Mouse (Mus musculus): ENCODE results near the gene Rrm1.
A peak's percentile ranks its signal among the peaks of the same experiment; 100 is the strongest.
"Not testable (repeated sequence)": the region's sequence is repeated elsewhere in the genome, so short reads cannot be mapped to it uniquely, and the experiment has no call there.

Rrm1 gene

DNA sequence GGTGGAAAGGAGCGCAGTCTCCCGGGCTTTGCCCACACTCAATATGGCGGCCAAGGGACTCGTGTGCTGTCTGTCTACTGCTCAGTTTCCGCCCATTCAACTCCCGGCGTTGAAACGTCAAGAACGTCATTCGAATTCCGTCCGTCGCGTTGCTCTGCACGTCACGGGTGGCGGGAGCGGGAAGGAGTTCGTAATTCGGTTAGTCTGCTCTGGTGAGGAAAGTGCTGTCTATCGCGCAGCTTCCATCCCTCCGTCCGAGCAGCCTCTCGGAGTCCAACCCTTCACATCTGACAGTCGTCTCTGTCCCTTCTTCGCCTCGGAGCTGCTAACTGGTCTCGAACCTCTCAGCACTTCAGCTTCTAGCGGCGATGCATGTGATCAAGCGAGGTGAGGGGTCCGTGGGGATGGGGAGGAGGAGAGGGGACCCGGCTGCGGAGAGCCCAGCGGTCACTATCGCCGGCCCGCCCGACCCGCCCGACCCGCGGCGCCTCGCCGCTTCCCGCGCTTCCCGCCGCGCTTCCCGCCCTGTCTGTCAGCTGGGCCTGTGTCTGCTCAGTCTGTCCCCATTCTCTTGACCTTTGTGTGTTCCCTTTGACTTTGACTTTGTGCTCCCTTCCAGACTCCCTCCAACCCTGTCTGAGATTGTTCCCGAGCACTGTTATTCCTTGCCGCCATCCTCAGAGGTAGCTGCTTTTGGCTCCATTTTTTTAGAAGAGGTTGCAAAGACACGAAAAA lies at the start of gene Rrm1:
Gene Rrm1 (plus strand): TSS at position 39 of the 735 bp plus-strand sequence.
- peak; percentile 95 to 97 for DNase-seq

DNA sequence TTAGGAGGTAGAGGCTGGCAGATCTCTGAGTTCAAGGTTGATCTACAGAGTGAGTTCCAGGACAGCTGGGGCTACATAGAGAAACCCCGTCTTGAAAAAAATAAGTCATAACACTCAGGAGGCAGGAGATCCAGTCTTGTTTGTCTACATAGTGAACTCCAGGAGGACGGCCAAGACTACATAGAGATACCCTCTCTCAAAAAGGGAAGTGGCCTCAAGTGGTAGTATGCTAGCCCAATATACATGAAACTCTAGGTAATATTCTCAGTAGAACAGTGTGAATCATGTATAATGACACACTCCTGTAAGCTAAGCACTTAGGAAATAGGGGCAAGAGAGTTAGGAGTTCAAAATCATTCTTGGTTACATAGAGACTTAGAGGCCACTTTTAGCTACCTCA lies 47.6 kb upstream of the Rrm1 start:
- DNase-seq = no peak

DNA sequence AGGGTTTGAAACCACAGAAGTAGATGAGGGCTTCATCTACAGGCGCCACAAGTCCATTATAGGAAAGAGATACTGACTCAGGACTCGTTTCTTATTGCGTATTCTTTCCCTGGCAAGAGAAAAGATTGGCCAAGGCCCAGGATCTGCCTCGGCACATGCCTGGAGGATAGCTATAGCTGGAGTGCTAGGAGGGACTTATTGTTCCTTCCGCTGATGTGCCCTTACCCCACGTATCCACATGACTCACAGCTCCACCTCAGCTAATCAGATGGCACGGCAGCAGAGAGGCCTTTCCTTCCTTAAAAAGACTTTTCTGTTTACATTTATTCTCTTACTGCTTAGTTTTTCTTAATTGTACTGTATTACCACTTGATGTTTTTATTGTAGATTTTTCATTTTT lies 45.6 kb upstream of the Rrm1 start:
- peak in 1 of 2 experiments; percentile 13 for DNase-seq

DNA sequence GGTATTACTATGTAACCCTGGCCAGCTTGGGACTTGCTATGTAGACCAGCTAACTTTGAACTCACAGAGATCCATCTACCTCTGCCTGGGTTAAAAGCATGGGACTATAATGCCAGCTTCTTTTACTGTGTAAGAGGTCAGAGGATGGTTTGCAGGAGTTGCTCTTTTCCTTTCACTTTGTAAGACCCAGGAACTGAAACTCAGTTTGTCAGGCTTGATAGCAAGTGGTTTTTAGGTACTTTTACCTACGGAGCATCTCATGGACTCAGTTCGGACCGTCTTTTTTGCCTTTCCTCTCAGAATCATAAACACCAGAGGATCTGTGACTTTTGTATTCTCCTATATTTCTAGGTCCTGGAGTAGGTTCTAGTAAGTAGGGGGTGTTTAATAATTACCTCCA lies 45.2 kb upstream of the Rrm1 start:
- no peak for DNase-seq

DNA sequence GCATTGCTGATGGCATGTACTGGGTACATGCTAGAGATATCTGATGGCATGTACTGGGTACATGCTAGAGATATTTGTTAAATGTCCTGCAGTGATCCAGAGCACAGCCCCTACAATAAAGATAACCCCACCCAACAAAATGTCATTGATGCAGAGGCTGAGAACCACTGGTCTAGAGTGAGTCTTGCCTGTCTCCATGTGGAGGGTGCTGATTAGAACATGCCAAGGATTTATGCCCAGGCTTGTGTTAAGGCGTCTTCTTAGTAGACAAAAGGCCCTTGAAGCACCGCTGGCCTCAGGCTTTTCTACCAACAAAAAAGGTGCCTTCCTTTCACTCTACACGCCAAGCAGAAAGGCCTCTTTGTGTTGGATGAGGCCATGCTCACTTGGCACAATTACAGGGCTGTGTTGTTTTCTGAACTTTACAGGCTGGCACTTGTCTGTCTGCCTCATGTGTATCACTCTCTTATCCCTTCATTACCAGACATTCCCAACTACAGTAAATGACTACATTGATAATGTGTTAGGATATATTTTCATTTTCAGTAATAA lies 42.2 kb upstream of the Rrm1 start:
- no peak for DNase-seq

DNA sequence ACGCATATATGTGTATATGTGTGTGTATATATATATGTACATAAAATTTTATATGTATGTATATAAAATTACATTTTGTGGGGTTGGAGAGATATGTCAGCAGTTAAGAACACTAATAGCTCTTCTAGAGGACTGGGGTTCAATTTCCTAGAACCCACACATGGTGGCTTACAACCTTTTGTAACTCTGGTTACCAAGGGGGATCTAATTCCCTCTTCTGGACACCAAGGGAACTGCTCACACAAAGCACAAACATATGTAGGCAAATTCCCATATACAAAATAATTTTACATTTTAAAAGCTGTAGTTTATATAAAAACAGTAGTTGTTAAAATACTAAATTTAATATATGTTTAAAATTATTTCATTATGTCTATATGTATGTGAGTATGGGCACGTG lies 37.4 kb upstream of the Rrm1 start:
- no peak for DNase-seq

DNA sequence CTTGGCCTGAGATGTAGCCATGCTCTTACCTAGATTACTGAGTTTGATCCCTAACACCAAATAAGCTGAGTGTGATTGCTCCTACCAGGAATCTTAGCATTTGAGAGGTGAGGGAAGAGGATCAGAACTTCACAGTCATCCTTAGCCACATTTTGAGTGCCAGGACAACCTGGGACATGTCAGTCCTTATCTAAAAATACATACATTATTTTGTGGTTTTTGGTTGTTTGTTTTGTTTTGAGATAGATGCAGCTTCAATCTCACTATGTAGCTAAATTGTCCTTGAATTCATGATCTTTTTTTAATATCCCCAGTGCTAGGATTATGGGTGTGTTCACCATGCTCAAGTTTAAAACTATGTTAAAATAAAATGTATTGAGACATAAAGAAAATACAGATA lies 34.1 kb upstream of the Rrm1 start:
- DNase-seq = no peak

DNA sequence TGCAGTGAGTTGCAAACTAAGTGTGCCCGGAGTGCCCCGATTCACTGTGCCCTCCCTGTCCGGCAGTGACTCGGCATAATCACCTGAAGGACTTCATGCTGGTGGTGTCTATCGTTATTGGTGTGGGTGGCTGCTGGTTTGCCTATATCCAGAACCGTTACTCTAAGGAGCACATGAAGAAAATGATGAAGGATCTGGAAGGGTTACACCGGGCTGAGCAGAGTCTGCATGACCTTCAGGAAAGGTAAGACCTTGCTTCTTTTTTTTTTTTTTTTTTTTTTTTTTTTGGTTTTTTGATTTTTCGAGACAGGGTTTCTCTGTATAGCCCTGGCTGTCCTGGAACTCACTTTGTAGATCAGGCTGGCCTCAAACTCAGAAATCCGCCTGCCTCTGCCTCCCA lies 26.2 kb upstream of the Rrm1 start:
- not testable (repeated sequence) for DNase-seq

DNA sequence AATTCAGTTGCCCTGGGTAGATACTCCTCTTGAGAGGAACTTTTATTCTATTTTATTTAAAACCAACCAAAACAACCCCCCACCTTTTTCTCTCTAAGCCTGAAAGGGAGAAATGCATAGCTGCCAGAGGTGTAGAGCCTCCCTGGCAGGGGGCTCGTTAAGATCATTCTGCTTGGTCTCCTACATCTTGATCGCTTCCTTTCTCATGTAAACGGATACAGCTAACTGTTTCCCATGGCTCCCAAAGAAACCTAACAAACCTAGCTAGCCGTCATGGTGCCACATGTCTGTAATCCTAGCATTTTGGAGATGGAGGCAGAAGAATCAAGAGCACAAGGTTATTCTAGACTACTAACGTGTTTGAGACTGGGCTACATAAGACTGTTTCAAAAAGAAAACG lies 25.7 kb upstream of the Rrm1 start:
- DNase-seq = no peak

DNA sequence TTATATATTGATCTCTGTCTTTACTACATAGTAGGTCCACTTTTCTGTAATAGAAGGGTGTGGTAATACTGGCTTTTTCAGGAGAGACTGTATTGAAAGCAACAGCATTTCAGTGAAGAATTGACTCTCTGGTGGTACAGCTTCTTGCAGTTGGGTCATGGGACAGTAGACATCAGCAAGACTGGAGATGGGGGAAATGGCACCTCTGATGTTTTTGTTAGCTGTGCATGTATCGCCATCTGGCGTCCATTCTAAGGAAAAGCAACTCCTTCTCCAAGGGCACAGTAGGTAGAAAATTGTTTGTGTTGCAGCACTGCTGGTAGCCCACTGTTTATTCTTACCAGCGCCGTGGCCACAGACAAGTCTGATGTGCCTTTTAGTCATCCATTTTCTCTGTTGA lies 24.1 kb upstream of the Rrm1 start:
- peak; percentile 57 to 71 for DNase-seq

DNA sequence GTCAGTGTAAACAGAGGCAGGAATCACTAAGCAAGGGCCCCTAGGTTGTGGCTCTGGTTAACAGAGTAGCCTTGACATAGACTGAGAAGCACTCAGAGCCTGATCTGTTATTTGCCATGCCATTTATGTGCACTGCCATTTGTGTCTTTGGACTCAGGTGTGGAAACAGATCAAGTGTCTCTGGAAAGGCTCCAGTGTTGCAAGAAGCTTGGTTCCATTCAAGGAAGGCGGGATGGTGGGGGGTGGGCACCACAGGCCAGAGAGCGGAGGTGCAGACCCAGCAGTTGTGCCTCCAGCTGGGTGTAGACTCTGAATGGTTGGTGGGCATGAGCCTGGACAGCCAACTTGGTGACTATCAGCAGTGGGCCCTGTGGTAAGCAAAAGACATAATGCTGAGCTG lies 19.5 kb upstream of the Rrm1 start:
- DNase-seq = no peak

DNA sequence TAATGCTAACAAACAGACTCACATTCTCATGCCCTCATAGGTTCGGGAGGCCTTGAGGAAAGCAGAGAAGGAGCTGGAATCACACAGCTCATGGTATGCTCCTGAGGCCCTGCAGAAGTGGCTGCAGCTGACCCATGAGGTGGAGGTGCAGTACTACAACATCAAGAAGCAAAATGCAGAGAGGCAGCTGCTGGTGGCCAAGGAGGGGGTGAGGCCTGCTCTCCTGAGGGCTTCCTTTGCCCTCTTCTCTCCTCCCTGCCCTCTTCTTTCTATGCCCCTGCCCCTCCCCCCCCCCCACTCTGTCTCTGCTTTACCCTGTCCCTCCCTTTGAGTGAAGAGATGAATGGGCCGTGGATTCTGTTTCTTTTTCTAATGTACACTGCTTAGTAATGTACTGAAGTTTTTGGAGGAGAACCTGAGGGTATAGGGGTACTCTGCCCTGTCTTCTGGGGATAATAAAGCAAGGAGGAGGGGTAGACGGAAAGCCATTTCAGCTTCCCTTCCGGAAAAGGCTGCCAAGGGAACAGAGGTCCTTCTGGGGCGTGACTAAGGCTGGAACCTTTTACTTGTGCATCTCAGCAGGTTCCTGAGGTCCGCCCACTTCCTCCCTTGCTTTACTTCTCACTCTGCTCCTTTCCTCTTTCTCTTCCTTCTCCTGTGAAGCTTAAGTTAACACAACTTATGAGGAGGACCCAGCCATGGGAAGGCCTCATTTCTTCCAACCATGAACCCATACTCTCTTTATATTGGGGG lies 15.4 kb upstream of the Rrm1 start:
- DNase-seq = no peak

DNA sequence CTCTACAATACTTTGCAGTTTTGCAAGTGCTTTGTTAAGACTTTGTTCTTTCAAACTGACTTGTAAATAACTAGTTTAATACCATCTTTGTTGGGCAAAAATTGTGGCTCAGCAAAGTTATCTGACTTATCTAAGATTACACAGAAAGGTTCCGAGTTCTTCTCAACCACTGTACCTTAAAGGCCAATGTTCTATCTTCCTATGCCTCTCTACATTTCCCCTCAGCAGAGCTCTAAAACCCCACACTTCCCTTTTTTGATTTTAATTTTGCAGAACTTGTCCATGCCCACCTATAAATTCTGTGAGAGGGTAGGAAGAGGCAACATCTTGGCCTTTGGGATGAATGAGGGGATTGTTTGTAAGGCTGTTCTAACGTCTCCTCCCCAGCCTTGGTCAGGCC lies 7.2 kb upstream of the Rrm1 start:
- no peak for DNase-seq

DNA sequence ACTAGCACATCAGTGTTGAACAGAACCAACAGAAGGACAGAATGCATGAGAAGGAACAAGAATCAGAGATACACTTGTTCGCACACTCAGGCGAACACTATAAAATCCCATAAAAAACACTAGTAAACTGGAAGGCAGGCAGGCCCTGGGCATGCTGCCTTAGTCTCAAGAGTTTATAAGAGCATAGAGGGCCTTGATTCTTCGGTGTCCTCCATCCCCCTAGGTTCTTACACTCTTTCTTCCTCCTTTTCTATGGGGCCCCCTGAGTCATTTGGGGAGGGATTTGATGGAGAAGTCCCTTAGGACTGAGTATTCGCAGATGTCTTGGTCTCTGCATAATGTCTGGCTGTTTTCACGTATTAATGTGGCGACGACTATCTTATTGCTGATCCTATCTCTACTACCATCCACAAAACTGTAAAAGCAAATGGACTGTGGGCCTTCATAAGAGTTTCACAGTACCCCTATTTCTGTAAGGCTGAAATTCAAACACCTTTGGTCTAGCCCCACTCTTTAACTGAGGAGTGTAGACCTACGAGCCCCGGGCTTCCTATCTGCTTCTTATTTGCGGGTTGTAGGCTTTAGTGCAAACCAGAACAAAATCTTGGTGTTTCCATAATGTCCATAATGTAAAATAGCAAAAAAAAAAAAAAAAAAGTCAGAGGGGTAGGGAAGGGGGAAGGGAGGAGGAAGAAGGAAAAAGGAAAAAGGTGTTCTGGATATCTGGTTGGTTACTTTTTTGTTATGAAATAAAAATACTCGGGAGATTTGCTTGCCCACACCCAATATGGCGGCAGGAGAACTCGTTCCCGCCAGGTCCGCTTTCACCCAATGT lies 456 bp upstream of the Rrm1 start:
- DNase-seq = no peak

DNA sequence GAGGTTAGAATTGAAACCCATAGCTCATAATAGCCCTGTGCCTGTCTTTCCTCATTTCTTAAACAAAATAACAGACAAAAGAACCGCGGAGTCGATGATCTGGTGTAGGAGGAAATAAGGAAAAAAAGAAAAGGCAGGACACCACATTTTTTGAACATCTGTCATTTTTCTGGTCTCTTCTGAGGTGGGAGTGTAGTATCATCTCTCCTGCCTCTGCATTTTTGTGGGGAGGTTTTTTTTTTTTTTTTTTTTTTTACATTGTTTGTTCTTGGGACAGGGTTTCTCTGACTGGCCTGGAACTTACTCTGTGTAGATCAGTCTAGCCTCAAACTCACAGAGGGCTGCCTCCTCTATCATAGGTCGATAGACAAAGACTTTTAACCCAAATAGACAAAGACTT lies 937 bp downstream of the Rrm1 start:
- no peak for DNase-seq

DNA sequence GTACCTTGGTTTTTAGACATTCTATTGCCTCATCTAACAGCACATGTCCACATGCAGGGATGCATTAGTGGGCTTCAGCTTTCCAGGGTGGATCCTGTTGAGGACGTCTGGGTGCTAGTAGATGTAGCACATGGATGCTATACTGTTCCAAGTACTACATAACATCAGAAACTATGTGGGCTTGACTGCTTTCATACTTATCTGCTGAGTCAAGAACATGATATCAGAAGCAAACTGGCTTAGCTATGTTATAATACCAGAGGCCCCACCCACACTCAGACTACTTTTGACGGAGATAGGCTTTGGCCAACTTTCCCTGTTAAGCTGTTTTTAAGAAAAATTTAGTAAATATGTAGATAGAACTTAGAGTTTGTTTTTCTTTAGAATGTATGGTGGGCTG lies 2.8 kb downstream of the Rrm1 start:
- DNase-seq = no peak

DNA sequence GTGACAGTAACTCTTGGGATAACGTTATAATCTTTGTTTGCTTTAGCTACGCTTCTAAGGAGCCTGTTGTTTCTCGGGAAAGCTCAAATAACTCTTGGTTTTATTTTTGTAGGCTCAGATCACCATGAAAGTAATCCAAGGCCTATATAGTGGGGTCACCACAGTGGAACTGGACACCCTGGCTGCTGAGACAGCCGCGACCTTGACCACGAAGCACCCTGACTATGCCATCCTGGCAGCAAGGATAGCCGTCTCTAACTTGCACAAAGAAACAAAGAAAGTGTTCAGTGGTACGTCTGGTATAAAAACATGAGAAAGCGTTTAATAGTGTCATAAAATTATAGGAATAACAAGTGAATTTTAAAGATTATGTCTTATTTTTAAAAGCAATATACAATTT lies 4.9 kb downstream of the Rrm1 start:
- DNase-seq = no peak

DNA sequence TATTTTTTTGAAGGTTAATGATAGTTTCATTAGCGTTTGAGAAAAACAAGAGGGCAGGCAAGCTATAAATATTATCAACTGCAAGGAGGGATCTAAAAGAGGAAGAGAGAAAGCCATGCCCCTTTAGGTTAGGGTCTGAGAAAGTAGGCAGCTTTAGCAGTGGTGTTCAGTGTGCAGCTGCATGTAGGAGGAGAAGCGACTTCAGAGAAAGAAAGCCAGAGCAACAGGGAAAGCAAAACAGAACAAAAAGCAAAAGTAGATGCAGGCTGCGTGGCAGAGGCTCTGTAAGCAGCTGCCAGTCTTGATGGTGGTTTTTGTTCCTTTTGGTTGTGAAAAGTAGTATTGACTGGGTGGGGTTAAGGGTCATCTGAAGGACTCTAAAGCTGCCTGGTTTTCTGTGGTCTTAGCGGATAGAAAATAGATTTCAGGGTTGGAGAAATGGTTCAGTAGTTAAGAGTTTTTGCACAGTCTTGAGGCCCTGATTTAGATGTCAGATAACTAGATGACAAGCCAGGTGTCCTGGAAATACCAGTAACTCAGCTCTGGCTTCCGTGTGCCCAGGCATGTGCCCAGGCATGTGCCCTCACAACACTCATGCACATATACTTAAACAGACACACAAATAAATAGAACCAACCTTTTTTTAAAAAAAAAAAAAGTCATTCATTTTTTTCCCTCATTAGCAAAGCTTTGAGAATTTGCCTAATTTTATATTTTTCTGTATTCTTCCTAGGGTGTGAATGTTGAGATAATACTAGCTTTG lies 17.3 kb downstream of the Rrm1 start:
- DNase-seq = no peak

DNA sequence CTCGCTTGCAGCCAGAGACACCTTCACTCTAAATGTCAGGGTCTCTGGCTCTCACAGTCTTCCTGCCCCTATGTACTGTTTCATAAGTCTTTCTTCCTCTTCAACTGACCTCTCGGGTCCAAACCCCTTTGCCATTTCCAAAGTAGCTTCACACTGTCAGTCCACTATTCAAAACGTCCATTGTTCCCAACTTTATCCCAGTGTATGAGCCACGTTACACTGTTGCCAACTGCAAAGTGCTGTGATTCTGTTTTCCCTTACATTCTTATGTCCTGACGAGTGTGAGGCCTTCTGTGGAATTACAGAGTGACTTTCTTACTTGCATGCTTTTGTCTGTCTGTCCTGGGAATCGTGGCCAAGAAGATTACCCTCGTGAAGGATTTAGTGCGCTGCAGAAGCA lies 26.1 kb downstream of the Rrm1 start:
- DNase-seq = no peak

DNA sequence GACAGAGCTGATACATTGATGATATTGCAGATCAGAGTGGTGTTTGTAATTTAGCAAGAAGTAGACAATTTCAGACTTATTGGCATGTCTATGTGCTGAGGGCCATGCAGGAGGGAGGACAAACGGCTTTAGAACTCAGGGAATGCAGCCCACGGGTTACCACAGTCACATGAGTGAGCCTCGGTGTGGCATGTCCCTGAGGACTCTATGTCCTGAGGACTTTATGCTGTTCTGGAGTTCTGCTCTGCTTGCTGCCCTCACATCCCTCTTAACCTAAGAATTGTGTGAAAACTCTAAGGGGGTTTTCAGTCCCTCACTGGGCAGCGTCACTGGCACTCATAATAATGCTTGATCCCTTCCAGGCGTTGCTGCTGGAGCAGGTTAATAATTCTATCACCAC lies 31.2 kb downstream of the Rrm1 start:
- no peak for DNase-seq

DNA sequence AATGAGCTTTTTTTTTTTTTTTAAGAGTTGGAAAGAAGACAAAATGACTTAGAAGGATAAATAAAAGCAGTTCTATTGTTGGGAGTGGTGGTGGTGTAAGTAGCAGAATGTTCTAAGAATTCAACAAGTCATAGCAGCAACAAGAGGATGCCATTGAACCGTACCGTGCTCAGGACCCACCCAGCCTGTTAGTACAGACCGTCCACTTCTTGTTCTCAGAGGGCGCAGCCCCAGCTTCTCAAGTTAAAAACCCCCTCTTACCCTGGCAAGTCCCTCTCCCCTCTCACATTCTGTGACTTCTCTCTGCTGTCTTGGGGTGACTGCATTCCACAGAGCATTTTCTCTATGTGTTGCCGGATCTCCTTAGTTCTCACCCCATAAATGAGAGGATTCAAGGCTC lies 35.1 kb downstream of the Rrm1 start:
- DNase-seq = no peak

DNA sequence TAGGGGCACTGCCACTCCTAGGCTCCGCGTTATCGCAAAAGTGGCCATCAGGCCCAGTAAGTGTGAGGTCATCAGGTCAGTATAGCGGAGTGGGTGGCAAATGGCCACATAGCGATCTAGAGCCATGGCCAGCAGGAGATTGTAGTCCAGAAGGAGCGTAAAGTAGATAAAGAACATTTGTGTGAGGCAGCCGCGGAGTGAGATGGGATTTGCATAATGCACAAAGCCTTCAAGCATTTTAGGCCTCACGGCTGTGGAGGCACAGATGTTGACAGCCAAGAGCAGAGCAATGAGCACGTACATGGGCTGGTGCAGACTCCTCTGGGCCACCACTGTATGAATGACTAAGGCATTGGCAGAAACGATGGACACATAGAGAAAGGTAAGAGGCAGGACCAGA lies 35.9 kb downstream of the Rrm1 start:
- DNase-seq = no peak

DNA sequence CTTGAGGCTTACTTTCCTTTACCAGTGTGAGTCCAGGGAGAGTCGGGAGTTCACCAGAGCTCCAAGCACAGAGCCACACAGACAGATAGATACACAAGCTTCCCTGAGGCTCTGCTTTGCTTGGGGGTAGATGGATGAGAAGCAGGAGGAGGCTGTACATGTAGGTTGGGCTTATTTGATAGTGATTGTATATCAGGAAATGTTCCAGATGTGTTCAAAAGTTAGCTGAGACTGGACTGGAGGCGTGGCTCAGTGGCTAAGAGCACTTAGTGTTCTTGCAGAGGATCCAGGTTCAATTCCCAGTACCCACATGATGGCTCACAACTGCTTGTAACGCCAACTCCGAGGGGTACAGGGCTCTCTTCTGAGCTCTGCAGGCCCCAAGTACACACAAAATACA lies 36.9 kb downstream of the Rrm1 start:
- DNase-seq = no peak

All from cerebellum, postnatal 14 days (tissue).